Mouse (Mus musculus) olfactory bulb, adult 2 months (tissue): Measurements from ENCODE around the gene Hist1h1d.

Experiments
- CTCF ChIP-seq: fragments of 200-500 bp; IDR thresholded peaks from 2 replicates; pipeline ENCODE4 v1.5.1; 2012; ENCODE audit warnings: low read depth, mild to moderate bottlenecking, low read length, moderate library complexity; ENCODE audit not compliant: insufficient read depth
- POLR2A ChIP-seq: fragments of 200-500 bp; IDR thresholded peaks from 2 replicates; pipeline ENCODE4 v1.6.1; 2012; ENCODE audit warnings: mild to moderate bottlenecking, low read depth, low read length, moderate library complexity; ENCODE audit not compliant: insufficient read depth

DNA sequence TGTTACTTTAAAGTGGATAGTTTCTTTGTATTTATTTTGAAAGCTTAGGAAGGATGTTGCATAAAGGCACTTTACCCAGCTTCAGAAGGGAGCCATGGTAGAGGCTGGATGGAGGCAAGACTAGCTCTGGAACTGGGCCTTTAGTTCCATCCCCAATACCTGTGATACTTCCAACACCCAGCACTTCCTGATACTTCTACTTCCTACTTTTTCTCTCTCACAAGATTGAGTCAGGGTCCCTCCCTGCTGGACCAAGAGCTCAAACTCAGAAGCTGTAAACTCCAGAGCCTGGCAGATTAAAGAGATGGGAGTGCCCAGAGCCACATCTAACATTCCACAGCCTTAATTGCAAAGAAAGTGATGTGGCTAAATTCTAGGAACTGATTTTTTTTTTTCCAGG is 31.3 kb downstream of the Hist1h1d start:
- TF ChIP-seq CTCF: no peak
- no peak for TF ChIP-seq POLR2A
